Mouse (Mus musculus): ENCODE measurements around the gene Cln5.

DNA sequence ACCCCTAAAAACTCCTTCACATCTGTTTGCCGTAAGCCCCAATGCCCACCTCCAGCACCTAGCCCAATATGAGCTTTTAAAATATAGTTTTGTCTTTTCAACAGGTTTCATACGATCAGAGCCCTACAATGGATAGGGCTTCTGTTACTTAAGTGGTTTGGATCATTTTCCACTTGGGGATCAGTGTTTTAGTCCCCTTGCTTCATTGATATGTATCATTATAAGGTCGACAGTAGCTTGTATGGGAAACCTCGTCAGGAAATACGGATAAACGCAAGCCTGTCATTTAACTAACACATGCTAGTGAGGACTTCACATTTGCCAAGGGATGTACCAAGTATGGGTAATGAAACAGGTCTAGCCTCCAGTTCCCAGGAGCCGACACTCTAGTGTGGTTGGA is 13.4 kb upstream of the Cln5 start:
- TF ChIP-seq POLR2A (IDR thresholded peaks at IDR 0.05; ENCODE audit: low read depth, low read length) (no peak), CTCF (IDR thresholded peaks at IDR 0.05; ENCODE audit: extremely low read depth, insufficient read length, insufficient replicate concordance, low read depth, low read length) (no peak)
